Mouse (Mus musculus) adrenal gland, postnatal 10 days (tissue): ENCODE measurements at regions not wholly inside any gene's neighbourhood (a gene's known extent, or its start where the extent isn't known, plus 50 kb on each side); places are given as distances from the start of the nearest gene placed in this dataset.
A peak's percentile ranks its signal among the peaks of the same experiment; 100 is the strongest.

ENCODE experiments used
- DNase-seq: peaks from one replicate; pipeline ENCODE4 v3.0.0; 2021; ENCODE audit warnings: mixed read lengths

DNA sequence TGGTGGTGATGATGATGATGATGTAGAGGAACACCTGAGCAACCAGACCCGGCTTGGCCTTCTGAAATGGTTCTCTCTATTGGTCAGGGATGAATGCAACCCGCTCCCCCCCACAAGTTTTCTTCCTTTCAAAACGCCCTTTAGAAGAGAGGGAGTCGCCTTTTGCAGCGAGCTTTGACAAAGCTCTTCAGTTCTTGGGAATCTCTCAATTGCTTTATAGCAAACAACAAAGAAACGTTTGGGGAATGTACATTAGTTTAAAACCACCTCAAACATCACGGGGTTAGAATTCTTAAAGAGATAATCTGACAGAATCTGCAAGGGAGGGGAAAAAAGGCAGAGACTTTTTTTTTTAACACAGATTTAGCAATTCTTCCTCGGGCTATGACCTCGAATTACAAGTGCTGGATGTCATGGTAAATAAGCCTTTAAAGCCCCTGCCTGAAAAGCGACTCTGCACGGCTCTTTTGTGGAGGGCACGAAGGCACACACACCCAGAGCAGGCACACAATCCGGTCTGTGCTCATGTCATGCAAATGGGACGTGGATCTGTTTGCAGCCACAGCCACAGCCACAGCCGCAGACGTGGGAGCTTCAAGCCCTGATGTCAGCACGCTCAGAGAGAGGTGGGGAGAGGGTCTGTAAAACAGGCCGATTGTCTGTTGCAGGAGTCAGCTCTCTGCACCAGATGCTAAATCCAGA lies 81.2 kb upstream of the Msx2 start:
- no peak for DNase-seq

GRCm38 (mm10) chr13:53553192-53553875 lies 80.5 kb upstream of the Msx2 start:
- DNase-seq, result no peak

DNA sequence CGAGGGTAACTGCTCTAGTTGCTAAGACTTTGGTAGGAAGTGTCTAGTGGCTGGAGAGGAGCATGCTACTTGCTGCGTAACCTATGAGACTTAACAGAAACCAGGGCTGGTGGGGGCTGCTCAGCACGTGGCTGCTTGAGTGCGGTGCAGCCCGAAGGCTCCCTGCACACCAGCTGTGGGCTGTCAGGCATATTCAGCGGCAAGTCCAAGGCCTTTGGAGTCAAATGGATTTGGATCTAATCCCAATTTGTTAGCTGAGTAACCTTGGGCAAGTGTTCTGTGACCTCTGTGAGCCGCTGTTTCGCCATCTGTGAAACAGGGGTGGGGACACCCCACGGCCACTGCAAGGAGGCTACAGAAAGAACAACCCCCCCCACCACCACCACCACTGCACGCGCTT lies 75.5 kb upstream of the Msx2 start:
- peak; percentile 51 for DNase-seq

DNA sequence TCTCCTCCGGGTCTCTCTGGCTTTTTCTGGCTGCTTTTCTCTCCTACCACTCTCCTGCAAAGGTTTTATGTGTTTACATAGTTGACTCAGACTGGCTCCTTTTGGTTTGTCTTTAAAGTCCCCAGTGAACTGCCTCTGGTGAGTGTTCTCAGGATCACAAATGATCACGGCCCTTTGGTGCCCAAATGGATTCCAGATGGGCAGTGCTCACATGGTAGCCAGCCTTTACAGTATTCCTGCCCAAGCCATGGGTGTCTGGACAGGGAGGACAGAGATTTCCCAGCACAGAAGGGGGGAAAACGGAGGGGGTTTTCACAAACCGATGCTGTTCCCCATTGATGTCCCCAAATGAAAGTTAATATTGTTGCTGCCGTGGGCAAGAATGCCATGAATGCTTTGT lies 70.4 kb upstream of the Msx2 start:
- no peak for DNase-seq

DNA sequence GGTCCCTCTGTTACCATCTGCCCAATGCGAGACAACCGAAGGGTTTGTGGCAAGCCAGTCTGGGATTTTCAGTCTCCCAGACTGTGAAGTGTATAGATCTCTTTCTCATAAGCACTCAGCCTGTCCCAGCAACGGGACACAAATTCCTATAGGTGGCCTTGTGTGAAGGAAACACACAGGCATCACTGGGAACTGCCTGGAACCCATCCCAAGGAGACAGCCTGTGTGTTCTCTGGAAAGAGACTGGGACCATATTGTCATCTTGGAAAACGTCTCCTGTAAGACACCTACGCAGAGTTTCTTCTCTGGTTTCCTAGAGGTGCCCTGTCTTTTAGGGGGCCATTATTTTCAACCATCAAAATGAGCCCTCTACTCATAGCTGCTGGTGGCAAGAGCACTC lies 66.9 kb upstream of the Msx2 start:
- no peak for DNase-seq

GRCm38 (mm10) chr13:53537937-53538336 lies 65.1 kb upstream of the Msx2 start:
- no peak for DNase-seq

DNA sequence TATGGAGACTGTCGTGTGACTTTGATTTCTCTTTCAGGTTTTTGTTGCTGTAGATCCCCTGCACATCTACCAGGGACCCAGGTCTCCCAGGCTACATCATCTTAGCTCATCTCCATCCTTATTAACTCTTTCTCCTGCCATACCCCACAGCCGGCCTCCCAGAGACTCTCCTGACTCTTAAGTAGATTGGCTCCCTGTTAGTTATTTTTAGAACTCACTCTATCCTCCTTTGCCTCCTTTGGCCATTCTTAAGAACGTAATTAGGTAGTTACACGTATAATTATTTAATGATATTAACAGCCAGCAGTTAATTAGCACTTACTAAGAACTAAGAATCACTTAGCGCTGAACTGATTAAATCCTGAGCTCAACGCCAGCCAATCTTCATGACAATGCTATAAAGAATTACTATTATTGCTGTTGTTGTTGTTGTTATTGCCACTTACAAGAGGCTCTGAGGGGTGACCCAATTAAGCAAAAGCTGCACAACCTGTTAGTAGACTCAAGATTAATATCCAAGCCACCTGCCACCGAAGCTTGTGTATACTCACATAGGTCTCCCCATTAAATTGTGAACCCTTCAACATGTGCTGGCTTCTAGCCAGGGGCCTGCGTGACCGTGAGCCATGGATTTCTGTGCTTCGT lies 63.0 kb upstream of the Msx2 start:
- DNase-seq, result no peak

- no peak for DNase-seq
These were observed 60.9 kb upstream of the Msx2 start for GRCm38 (mm10) chr13:53533738-53534137.

DNA sequence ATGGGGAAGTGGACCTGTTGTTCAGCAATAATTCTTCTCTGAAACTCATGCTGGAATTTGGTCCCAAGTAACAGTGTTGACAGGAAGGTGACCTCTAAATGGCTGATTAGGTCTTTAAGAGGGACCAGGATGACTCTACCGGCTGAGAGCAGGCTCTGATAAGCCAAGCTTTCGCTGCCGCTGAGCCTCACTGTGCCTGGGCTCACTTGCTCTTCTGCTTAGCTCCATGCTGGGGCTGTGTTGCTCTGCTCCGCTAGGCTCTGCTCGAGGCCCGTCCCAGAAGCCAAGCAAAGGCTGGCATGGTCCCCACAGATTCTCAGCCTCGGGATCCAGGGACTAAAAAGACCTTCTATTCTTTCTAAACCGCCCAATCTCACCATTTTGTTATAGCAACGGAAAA lies 54.0 kb upstream of the Msx2 start:
- DNase-seq, result no peak

DNA sequence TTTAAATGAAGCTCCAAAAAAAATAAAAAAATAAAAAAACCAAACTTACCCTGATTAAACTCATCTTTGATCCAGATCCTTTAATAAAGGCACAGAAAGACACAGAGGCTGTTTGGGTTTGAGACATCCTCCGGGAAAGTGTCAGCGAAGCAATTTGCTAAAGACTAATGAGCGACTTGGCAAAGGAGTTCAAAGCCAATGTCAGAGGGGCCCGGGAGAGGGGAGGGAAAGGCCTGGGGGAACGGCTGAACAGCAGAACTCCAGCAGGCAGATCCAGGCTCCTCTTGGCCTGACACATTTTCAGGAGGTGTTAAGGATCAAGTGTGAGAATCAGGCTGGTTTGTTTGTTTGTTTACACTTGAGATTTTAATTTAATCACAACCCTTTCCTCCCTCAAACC lies 49.9 kb upstream of the Msx2 start:
- no peak for DNase-seq
